Mouse (Mus musculus) frontal cortex, postnatal 25 days (tissue): ENCODE measurements around the gene Lrrc31.

Experiments
- DNase-seq, 2 experiments: peaks; one replicate each; pipeline ENCODE4 v3.0.0; 2022; ENCODE audit warnings: low spot score in 2 of 2

The Lrrc31 gene

GRCm38 (mm10) chr3:30690976-30691375 is 8.7 kb downstream of the Lrrc31 start:
- DNase-seq, result no peak

GRCm38 (mm10) chr3:30687216-30687615 is 12.4 kb downstream of the Lrrc31 start:
- DNase-seq, result no peak

- DNase-seq, result no peak
These were observed 16.5 kb downstream of the Lrrc31 start for GRCm38 (mm10) chr3:30683190-30683589.

GRCm38 (mm10) chr3:30658486-30658885 is 41.2 kb downstream of the Lrrc31 start:
- no peak for DNase-seq

- no peak for DNase-seq
These were observed 43.7 kb downstream of the Lrrc31 start for GRCm38 (mm10) chr3:30655937-30656336.

- no peak for DNase-seq
These were observed 49.4 kb downstream of the Lrrc31 start for GRCm38 (mm10) chr3:30650062-30650841.

GRCm38 (mm10) chr3:30648466-30648865 is 51.2 kb downstream of the Lrrc31 start:
- no peak for DNase-seq

- DNase-seq, result no peak
These were observed 52.1 kb downstream of the Lrrc31 start, which contains the start of gene Lrrc34 for GRCm38 (mm10) chr3:30647440-30648090. Lrrc34 (minus strand) TSS chr3:30647869.

- DNase-seq, result no peak
These were observed 52.9 kb downstream of the Lrrc31 start for GRCm38 (mm10) chr3:30646761-30647160.

- no peak for DNase-seq
These were observed 55.4 kb downstream of the Lrrc31 start, which contains the start of gene Lrriq4 for GRCm38 (mm10) chr3:30644207-30644606. Lrriq4 (plus strand) TSS chr3:30644507.

GRCm38 (mm10) chr3:30635629-30636028 is 64.0 kb downstream of the Lrrc31 start:
- DNase-seq, result no peak

- DNase-seq, result no peak
These were observed 66.0 kb downstream of the Lrrc31 start for GRCm38 (mm10) chr3:30633681-30634080.
